Mouse (Mus musculus) kidney, adult 2 months (tissue): ENCODE measurements around the gene Fgd4. TPM values are rescaled to one million over a fixed set of nuclear protein-coding genes. Genes with fewer than 3 reads are reported as not detected.
A peak's percentile ranks its signal among the peaks of the same experiment; 100 is the strongest.
"Not testable (repeated sequence)": the region's sequence is repeated elsewhere in the genome, so short reads cannot be mapped to it uniquely, and the experiment has no call there.

ENCODE experiments used
- DNase-seq: peaks from one replicate; pipeline ENCODE4 v3.0.0; 2021
- H3K27ac ChIP-seq: fragments of 200-500 bp; 2 replicates; pipeline ENCODE4 v1.5.1; 2012; ENCODE audit warnings: low read depth, low read length, control low read depth, inconsistent platforms; ENCODE audit not compliant: insufficient read depth
- H3K27me3 ChIP-seq: fragments of 200-500 bp; replicated peaks from 2 replicates; pipeline ENCODE4 v1.6.1; 2012; ENCODE audit warnings: mild to moderate bottlenecking, moderate library complexity, low read length, inconsistent platforms; ENCODE audit not compliant: control insufficient read depth, insufficient read depth
- H3K36me3 ChIP-seq: fragments of 200-500 bp; 2 replicates; pipeline ENCODE4 v1.6.1; 2012; ENCODE audit warnings: mild to moderate bottlenecking, moderate library complexity, low read length, inconsistent platforms; ENCODE audit not compliant: control insufficient read depth, insufficient read depth
- H3K4me1 ChIP-seq: fragments of 200-500 bp; 2 replicates; pipeline ENCODE4 v1.6.1; 2011; ENCODE audit warnings: low read length; ENCODE audit not compliant: control insufficient read depth, insufficient read depth
- H3K4me3 ChIP-seq: fragments of 200-500 bp; 2 replicates; pipeline ENCODE4 v1.5.1; 2011; ENCODE audit warnings: mild to moderate bottlenecking, low read depth, low read length, control low read depth; ENCODE audit not compliant: insufficient read depth
- CTCF ChIP-seq: fragments of 200-500 bp; conservative IDR thresholded peaks from 2 replicates; pipeline ENCODE4 v1.5.1; 2011; ENCODE audit warnings: low read depth, mild to moderate bottlenecking, control low read depth, low read length, moderate library complexity, mixed read lengths; ENCODE audit not compliant: insufficient read depth, insufficient read length
- POLR2A ChIP-seq: fragments of 200-500 bp; IDR thresholded peaks from one replicate; pipeline ENCODE4 v1.6.1; 2011; ENCODE audit warnings: low read depth, low read length, control low read depth
- WGBS: fragments of 180-500 bp; shearing (Covaris S2); methylation state at CpG from one replicate; pipeline ENCODE4 v1.1.7; 2018; 5-methylcytosine and 5-hydroxymethylcytosine counted together
- polyA plus RNA-seq: library from polyadenylated mRNA; depleted of rRNA; stranded (reverse); fragments of >200 nt; gene quantifications from 2 replicates; pipeline ENCODE4 v1.2.3, GENCODE M21; 2012

The Fgd4 gene
- polyA plus RNA-seq, 1 experiment, result 7.0 TPM

- peaks cover 17% of the 10 kb centered on the region for H3K4me1 ChIP-seq
- peak; percentile 23 for DNase-seq
- no peak overlapping the region for H3K4me3 ChIP-seq
- no peak overlapping the region; the same call in 1 of the 2 replicates for H3K27ac ChIP-seq
- H3K36me3 ChIP-seq, result no peaks in the 10 kb centered on the region
- TF ChIP-seq POLR2A (no peak), CTCF (no peak)
- 44% methylated on average over 3 of the region's 3 CpGs for WGBS
- H3K27me3 ChIP-seq, result no peaks in the 10 kb centered on the region
These were observed 75.0 kb downstream of the Fgd4 start for GRCm38 (mm10) chr16:16525266-16525904.

GRCm38 (mm10) chr16:16523632-16524031 lies 76.7 kb downstream of the Fgd4 start:
- Histone ChIP-seq H3K27me3 (no peaks in the 10 kb centered on the region), H3K36me3 (no peaks in the 10 kb centered on the region), H3K4me3 (no peak overlapping the region), H3K4me1 (peaks cover 17% of the 10 kb centered on the region), H3K27ac (no peak overlapping the region)
- no peak for DNase-seq
- TF ChIP-seq POLR2A (no peak), CTCF (no peak)
- WGBS, result 91% methylated on average over 2 of the region's 2 CpGs

- not testable (repeated sequence) for H3K4me3 ChIP-seq, H3K27ac ChIP-seq, H3K27me3 ChIP-seq, H3K36me3 ChIP-seq
- H3K4me1 ChIP-seq, result peaks cover 13% of the 10 kb centered on the region
- WGBS, result 51% methylated on average over 2 of the region's 2 CpGs
- DNase-seq, result peak; percentile 42
These were observed 77.5 kb downstream of the Fgd4 start for GRCm38 (mm10) chr16:16522869-16523268.

GRCm38 (mm10) chr16:16501491-16501890 lies 98.9 kb downstream of the Fgd4 start:
- Histone ChIP-seq H3K4me1 (peaks cover 5% of the 10 kb centered on the region; the same call in 1 of the 2 replicates), H3K27ac (no peak overlapping the region), H3K27me3 (no peaks in the 10 kb centered on the region), H3K4me3 (no peak overlapping the region), H3K36me3 (no peaks in the 10 kb centered on the region; the same call in 1 of the 2 replicates)
- over 99% methylated on average over 3 of the region's 3 CpGs for WGBS
- no peak for DNase-seq
- no peak for TF ChIP-seq POLR2A
- no peak for TF ChIP-seq CTCF

- TF ChIP-seq CTCF (no peak), POLR2A (no peak)
- H3K27me3 ChIP-seq, result no peaks in the 10 kb centered on the region
- 68% methylated on average over 2 of the region's 2 CpGs for WGBS
- peaks cover 5% of the 10 kb centered on the region; the same call in 1 of the 2 replicates for H3K4me1 ChIP-seq
- H3K36me3 ChIP-seq, result no peaks in the 10 kb centered on the region; the same call in 1 of the 2 replicates
- no peak overlapping the region for H3K4me3 ChIP-seq
- peak overlapping the region; percentile 29; the same call in 1 of the 2 replicates for H3K27ac ChIP-seq
- no peak for DNase-seq
These were observed 99.4 kb downstream of the Fgd4 start for GRCm38 (mm10) chr16:16500926-16501325.

GRCm38 (mm10) chr16:16498798-16499197 lies 101.6 kb downstream of the Fgd4 start:
- Histone ChIP-seq H3K4me3 (no peak overlapping the region), H3K27me3 (no peaks in the 10 kb centered on the region), H3K36me3 (no peaks in the 10 kb centered on the region; the same call in 1 of the 2 replicates), H3K27ac (no peak overlapping the region), H3K4me1 (peaks cover 5% of the 10 kb centered on the region; the same call in 1 of the 2 replicates)
- DNase-seq, result peak; percentile 48
- TF ChIP-seq POLR2A (no peak), CTCF (no peak)

- Histone ChIP-seq H3K4me1 (no peaks in the 10 kb centered on the region), H3K27me3 (no peaks in the 10 kb centered on the region), H3K36me3 (peaks cover 6% of the 10 kb centered on the region), H3K4me3 (no peak overlapping the region), H3K27ac (no peak overlapping the region)
- no peak for DNase-seq
- WGBS, result 84% methylated on average over 1 of the region's 1 CpGs
- TF ChIP-seq POLR2A (no peak), CTCF (no peak)
These were observed 114.8 kb downstream of the Fgd4 start for GRCm38 (mm10) chr16:16485523-16486043.
